In the genomic region with DNA sequence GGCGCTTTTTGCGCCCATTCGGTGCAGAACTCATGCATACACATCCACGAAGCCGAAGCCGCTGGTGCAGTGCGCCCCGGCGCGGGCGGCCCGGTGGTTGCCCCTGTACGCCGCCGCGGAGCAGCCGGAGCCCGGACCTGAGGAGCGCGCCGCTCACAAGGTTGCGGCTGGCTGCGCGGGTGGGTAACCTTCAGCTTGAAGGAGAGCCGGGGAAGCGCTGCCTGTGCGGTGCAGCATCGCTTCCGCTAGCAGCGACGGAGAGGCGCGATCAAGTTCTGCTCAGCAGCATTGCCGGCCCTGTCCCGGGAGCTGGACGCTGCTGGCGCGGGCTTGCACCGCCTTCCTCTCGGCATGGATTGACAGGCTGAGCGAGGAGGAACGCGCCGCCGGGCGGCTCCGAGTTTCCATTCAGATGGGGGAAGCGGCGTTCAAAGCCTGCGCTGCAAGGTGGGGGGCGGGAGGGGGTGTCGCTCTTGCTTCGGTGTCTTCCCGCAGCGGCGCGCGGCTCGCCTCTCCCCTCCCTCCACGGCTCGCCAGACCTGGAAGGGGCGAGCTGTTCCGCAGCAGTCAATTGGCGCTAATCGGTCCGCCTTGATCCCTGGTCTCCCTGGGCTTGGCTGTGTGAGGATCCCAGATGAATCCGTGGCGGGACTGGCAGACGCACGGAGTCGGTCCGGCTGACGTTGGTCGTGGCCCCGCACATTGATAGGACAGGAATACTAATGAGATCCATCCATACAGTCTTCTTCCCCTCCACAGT, we compare ENCODE assay signal across 8 mouse cellular contexts. TPM values are rescaled to one million over a fixed set of nuclear protein-coding genes. Genes with fewer than 3 reads are reported as not detected.
DNase-seq lines count a peak whose midpoint lies in the region; ATAC-seq and TF ChIP-seq lines count a peak whose summit lies in the region.

A gene (minus strand): TSS at position 750 of the 760 bp plus-strand sequence.

- H3K4me3 ChIP-seq in forebrain, embryonic 10.5 days, result peak within 1 kb of the TSS; percentile 70
- peak within 1 kb of the TSS; percentile 74 for H3K4me3 ChIP-seq in heart, embryonic 13.5 days
- peak within 1 kb of the TSS; percentile 51 for H3K4me3 ChIP-seq in kidney, postnatal 0 days (replicated peaks; ENCODE audit: low read depth, low read length)
- H3K4me3 ChIP-seq in midbrain, embryonic 16.5 days (ENCODE audit: low read depth, low read length), result peak within 1 kb of the TSS; percentile 66
- H3K4me3 ChIP-seq in stomach, embryonic 14.5 days (ENCODE audit: low read depth, low read length), result peak within 1 kb of the TSS; percentile 57

- peak; percentile 9 to 27 for DNase-seq in spleen, adult 18-20 months
- no peak for DNase-seq in spleen, adult 12 weeks (ENCODE audit: low spot score)
- DNase-seq in forebrain, embryonic 10.5 days (ENCODE audit: extremely low spot score, low spot score), result peak; percentile 75
- DNase-seq in kidney, postnatal 0 days (ENCODE audit: low spot score), result peak; percentile 74
- peak; percentile 50 for DNase-seq in liver

- peak; percentile 22; the same call in 1 of the 2 replicates for TF ChIP-seq CTCF in kidney, postnatal 0 days (IDR thresholded peaks at IDR 0.05; ENCODE audit: low read depth)

- peak within 1 kb of the TSS; percentile 84 for H3K4me2 ChIP-seq in heart, embryonic 13.5 days
- peak within 1 kb of the TSS; percentile 88 for H3K4me2 ChIP-seq in kidney, postnatal 0 days (ENCODE audit: low read length)
- peak within 1 kb of the TSS; percentile 67 for H3K4me2 ChIP-seq in midbrain, embryonic 16.5 days (ENCODE audit: low read length)
- peak within 1 kb of the TSS; percentile 87 for H3K4me2 ChIP-seq in stomach, embryonic 14.5 days (replicated peaks; ENCODE audit: low read depth, low read length)

- peaks cover 65% of the 10 kb centered on the region for H3K27me3 ChIP-seq in forebrain, embryonic 10.5 days (ENCODE audit: poor library complexity, severe bottlenecking)
- 0 out of 2 replicates have a peak, but pooled peaks cover 3% of the 10 kb centered on the region for H3K27me3 ChIP-seq in heart, embryonic 13.5 days (replicated peaks)
- H3K27me3 ChIP-seq in kidney, postnatal 0 days (ENCODE audit: insufficient read depth, low read length), result 0 out of 2 replicates have a peak, but pooled peaks cover 4% of the 10 kb centered on the region
- H3K27me3 ChIP-seq in midbrain, embryonic 16.5 days (ENCODE audit: control insufficient read depth, insufficient read depth, low read depth, low read length), result no peaks in the 10 kb centered on the region
- H3K27me3 ChIP-seq in stomach, embryonic 14.5 days (ENCODE audit: control insufficient read depth, insufficient read depth, low read length), result no peaks in the 10 kb centered on the region

- H3K9ac ChIP-seq in heart, embryonic 13.5 days, result peak within 1 kb of the TSS; percentile 85
- H3K9ac ChIP-seq in kidney, postnatal 0 days (ENCODE audit: low read depth, low read length), result peak within 1 kb of the TSS; percentile 56
- H3K9ac ChIP-seq in midbrain, embryonic 16.5 days (ENCODE audit: low read depth, low read length), result peak within 1 kb of the TSS; percentile 73
- peak within 1 kb of the TSS; percentile 40; the same call in 1 of the 2 replicates for H3K9ac ChIP-seq in stomach, embryonic 14.5 days (replicated peaks; ENCODE audit: low read depth, low read length)

- WGBS in forebrain, embryonic 10.5 days, result under 1% methylated on average over 74 of the region's 75 CpGs
- under 1% methylated on average over 75 of the region's 75 CpGs for WGBS in heart, embryonic 13.5 days
- WGBS in kidney, postnatal 0 days, result under 1% methylated on average over 74 of the region's 75 CpGs
- WGBS in midbrain, embryonic 16.5 days, result 0% methylated on average over 59 of the region's 75 CpGs
- under 1% methylated on average over 67 of the region's 75 CpGs for WGBS in stomach, embryonic 14.5 days

- H3K27ac ChIP-seq in forebrain, embryonic 10.5 days, result peak within 1 kb of the TSS; percentile 83
- peak within 1 kb of the TSS; percentile 70 for H3K27ac ChIP-seq in heart, embryonic 13.5 days (replicated peaks)
- H3K27ac ChIP-seq in kidney, postnatal 0 days, result no peak within 1 kb of the TSS
- H3K27ac ChIP-seq in midbrain, embryonic 16.5 days (ENCODE audit: low read length), result peak within 1 kb of the TSS; percentile 91
- no peak within 1 kb of the TSS; the same call in 1 of the 2 replicates for H3K27ac ChIP-seq in stomach, embryonic 14.5 days (ENCODE audit: low read length)

- peak; percentile 49; the same call in 1 of the 2 replicates for ATAC-seq in heart, embryonic 13.5 days (ENCODE audit: extremely low read depth, insufficient number of reproducible peaks, low FRiP score, low TSS enrichment)
- ATAC-seq in kidney, postnatal 0 days (replicated peaks; ENCODE audit: low FRiP score, low read depth), result peak; percentile 74
- peak; percentile 90 for ATAC-seq in midbrain, embryonic 16.5 days
- peak; percentile 83 for ATAC-seq in stomach, embryonic 14.5 days (ENCODE audit: insufficient number of reproducible peaks, insufficient read depth, low FRiP score, low read depth)

- H3K9me3 ChIP-seq in forebrain, embryonic 10.5 days, result no peaks in the 10 kb centered on the region
- no peaks in the 10 kb centered on the region for H3K9me3 ChIP-seq in heart, embryonic 13.5 days
- no peaks in the 10 kb centered on the region for H3K9me3 ChIP-seq in kidney, postnatal 0 days (replicated peaks; ENCODE audit: low read length)
- no peaks in the 10 kb centered on the region for H3K9me3 ChIP-seq in midbrain, embryonic 16.5 days (replicated peaks; ENCODE audit: control insufficient read depth, low read length, poor library complexity, severe bottlenecking)
- H3K9me3 ChIP-seq in stomach, embryonic 14.5 days (ENCODE audit: control insufficient read depth, low read depth, low read length), result no peaks in the 10 kb centered on the region

- H3K36me3 ChIP-seq in forebrain, embryonic 10.5 days (replicated peaks), result no peaks in the 10 kb centered on the region
- no peaks in the 10 kb centered on the region for H3K36me3 ChIP-seq in heart, embryonic 13.5 days
- no peaks in the 10 kb centered on the region for H3K36me3 ChIP-seq in kidney, postnatal 0 days (ENCODE audit: insufficient read depth, low read length)
- no peaks in the 10 kb centered on the region for H3K36me3 ChIP-seq in midbrain, embryonic 16.5 days (ENCODE audit: control insufficient read depth, insufficient read depth, low read length)
- H3K36me3 ChIP-seq in stomach, embryonic 14.5 days (ENCODE audit: control insufficient read depth, insufficient read depth, low read length), result no peaks in the 10 kb centered on the region

- H3K4me1 ChIP-seq in forebrain, embryonic 10.5 days, result peaks cover 26% of the 10 kb centered on the region
- peaks cover 30% of the 10 kb centered on the region for H3K4me1 ChIP-seq in heart, embryonic 13.5 days
- 0 out of 2 replicates have a peak, but pooled peaks cover 7% of the 10 kb centered on the region for H3K4me1 ChIP-seq in kidney, postnatal 0 days (replicated peaks; ENCODE audit: insufficient read depth, low read length)
- peaks cover 19% of the 10 kb centered on the region for H3K4me1 ChIP-seq in midbrain, embryonic 16.5 days (ENCODE audit: control insufficient read depth, insufficient read depth, low read length)
- H3K4me1 ChIP-seq in stomach, embryonic 14.5 days (ENCODE audit: control insufficient read depth, insufficient read depth, low read length), result no peaks in the 10 kb centered on the region

RNA-seq across cellular contexts. Expression of the gene that starts here (rescaled TPM):
- polyA plus RNA-seq in forebrain, embryonic 10.5 days (2016; fragmentation: Nextera tagmentation; extraction: Ambion mirVana), result 0.46 and 0.55 TPM in 2 replicates
- 2.8 and 2.9 TPM in 2 replicates for polyA plus RNA-seq in heart, embryonic 13.5 days (2015; fragmentation: Nextera tagmentation; extraction: Ambion mirVana)
- polyA plus RNA-seq in kidney, postnatal 0 days (2015; fragmentation: Nextera tagmentation; extraction: Ambion mirVana), result 1.4 TPM in 2 replicates
- 5.0 and 5.8 TPM in 2 replicates for polyA plus RNA-seq in midbrain, embryonic 16.5 days (2015; fragmentation: Nextera tagmentation; extraction: Ambion mirVana)
- polyA plus RNA-seq in stomach, embryonic 14.5 days (2014; fragmentation: Nextera tagmentation; extraction: Ambion mirVana), result 1.5 and 1.7 TPM in 2 replicates

Comparison
In these comparisons a context has a peak if more than half of its experiments do, and no peak if none do; other contexts are left out.
1. Peak in DNase-seq, H3K4me3 ChIP-seq and H3K27ac ChIP-seq in forebrain, embryonic 10.5 days; RNA of the gene not detected or under 1 TPM.
2. H3K27ac ChIP-seq: peak in heart, embryonic 13.5 days (single experiment) and midbrain, embryonic 16.5 days (single experiment); none in kidney, postnatal 0 days (single experiment) and stomach, embryonic 14.5 days (single experiment).
3. Peak in every context shown above with its lines, with median percentiles within 50 percentile points of each other: H3K4me3 ChIP-seq, ATAC-seq, H3K4me2 ChIP-seq and H3K9ac ChIP-seq.